Mouse (Mus musculus) neural tube, embryonic 13.5 days (tissue): ENCODE results near the gene Dgka. TPM values are rescaled to one million over a fixed set of nuclear protein-coding genes. Genes with fewer than 3 reads are reported as not detected.
A peak's percentile ranks its signal among the peaks of the same experiment; 100 is the strongest.
"Not testable (repeated sequence)": the region's sequence is repeated elsewhere in the genome, so short reads cannot be mapped to it uniquely, and the experiment has no call there.

ENCODE experiments used
- ATAC-seq: fragments of 200-750 bp; cut with Nextera tagmentation; 2 replicates; pipeline ENCODE4 v1.8.0; 2017; ENCODE audit warnings: low read depth, mild to moderate bottlenecking, moderate TSS enrichment, moderate library complexity
- H3K27ac ChIP-seq: fragments of 300-500 bp; sonication (generic); replicated peaks from 2 replicates; pipeline ENCODE4 v1.5.1; 2015; ENCODE audit warnings: moderate library complexity, mild to moderate bottlenecking, inconsistent platforms
- H3K27me3 ChIP-seq: fragments of 300-500 bp; sonication (generic); 2 replicates; pipeline ENCODE4 v1.6.1; 2015; ENCODE audit warnings: mild to moderate bottlenecking, inconsistent platforms
- H3K36me3 ChIP-seq: fragments of 300-500 bp; sonication (generic); 2 replicates; pipeline ENCODE4 v1.6.1; 2015; ENCODE audit warnings: mild to moderate bottlenecking, inconsistent platforms
- H3K4me1 ChIP-seq: fragments of 300-500 bp; sonication (generic); replicated peaks from 2 replicates; pipeline ENCODE4 v1.6.1; 2015; ENCODE audit warnings: inconsistent platforms
- H3K4me2 ChIP-seq: fragments of 300-500 bp; sonication (generic); 2 replicates; pipeline ENCODE4 v1.6.1; 2015; ENCODE audit warnings: inconsistent platforms, mild to moderate bottlenecking, moderate library complexity
- H3K4me3 ChIP-seq: fragments of 300-500 bp; sonication (generic); 2 replicates; pipeline ENCODE4 v1.5.1; 2015; ENCODE audit warnings: mild to moderate bottlenecking, inconsistent platforms
- H3K9ac ChIP-seq: fragments of 300-500 bp; sonication (generic); 2 replicates; pipeline ENCODE4 v1.6.1; 2015; ENCODE audit warnings: moderate library complexity, mild to moderate bottlenecking, inconsistent platforms
- H3K9me3 ChIP-seq: fragments of 300-500 bp; sonication (generic); 2 replicates; pipeline ENCODE4 v1.6.1; 2016; ENCODE audit warnings: inconsistent platforms
- WGBS: fragments of 180-500 bp; shearing (Covaris S2); methylation state at CpG from one replicate; pipeline ENCODE4 v1.1.7; 2015; 5-methylcytosine and 5-hydroxymethylcytosine counted together
- polyA plus RNA-seq: library from polyadenylated mRNA; unstranded; fragments of >200 nt; fragmentation: Nextera tagmentation; extraction: Ambion mirVana; gene quantifications from 2 replicates; pipeline ENCODE4 v1.2.1, GENCODE M21; 2015

Dgka gene
- polyA plus RNA-seq, 1 experiment from 2014 or later = 7.8 TPM

GRCm38 (mm10) chr10:128725466-128725865, 19.2 kb downstream of the Dgka start:
- H3K27me3 ChIP-seq, H3K9me3 ChIP-seq, H3K36me3 ChIP-seq, H3K27ac ChIP-seq, ATAC-seq, H3K4me2 ChIP-seq, H3K4me3 ChIP-seq, H3K9ac ChIP-seq, H3K4me1 ChIP-seq: not testable (repeated sequence)
- WGBS = 88% methylated on average over 4 of the region's 4 CpGs

- H3K36me3 ChIP-seq = no peaks in the 10 kb centered on the region
- H3K4me2 ChIP-seq = no peak overlapping the region
- H3K9ac ChIP-seq = no peak overlapping the region
- WGBS = 89% methylated on average over 19 of the region's 19 CpGs
- no peak overlapping the region for H3K4me3 ChIP-seq
- no peaks in the 10 kb centered on the region for H3K4me1 ChIP-seq
- H3K9me3 ChIP-seq = no peaks in the 10 kb centered on the region
- H3K27me3 ChIP-seq = no peaks in the 10 kb centered on the region
- no peak for ATAC-seq
- H3K27ac ChIP-seq = no peak overlapping the region
Observed at GRCm38 (mm10) chr10:128715559-128716537, 28.8 kb downstream of the Dgka start.

GRCm38 (mm10) chr10:128711318-128711717, 33.3 kb downstream of the Dgka start:
- ATAC-seq = not testable (repeated sequence)
- 95% methylated on average over 7 of the region's 7 CpGs for WGBS

GRCm38 (mm10) chr10:128705317-128705693, 39.4 kb downstream of the Dgka start:
- H3K27ac ChIP-seq = 0 out of 2 replicates have a peak overlapping the region, but pooled peaks have one; percentile 29
- no peaks in the 10 kb centered on the region for H3K27me3 ChIP-seq
- peaks cover 19% of the 10 kb centered on the region for H3K4me1 ChIP-seq
- H3K9ac ChIP-seq = peak overlapping the region; percentile 63
- peak overlapping the region; percentile 75 for H3K4me3 ChIP-seq
- peak overlapping the region; percentile 88 for H3K4me2 ChIP-seq
- WGBS = 11% methylated on average over 11 of the region's 11 CpGs
- H3K36me3 ChIP-seq = 0 out of 2 replicates have a peak, but pooled peaks cover 6% of the 10 kb centered on the region
- peak; percentile 58 for ATAC-seq
- no peaks in the 10 kb centered on the region for H3K9me3 ChIP-seq

More at GRCm38 (mm10) chr10:128711318-128711717, 33.3 kb downstream of the Dgka start:
- not testable (repeated sequence) for H3K4me3 ChIP-seq, H3K27ac ChIP-seq, H3K27me3 ChIP-seq, H3K4me1 ChIP-seq, H3K9ac ChIP-seq, H3K4me2 ChIP-seq, H3K9me3 ChIP-seq, H3K36me3 ChIP-seq

- Histone ChIP-seq H3K4me2 (peak within 1 kb of the TSS; percentile 88), H3K4me1 (peaks cover 19% of the 10 kb centered on the region), H3K36me3 (peaks cover 10% of the 10 kb centered on the region; the same call in 1 of the 2 replicates), H3K9ac (peak within 1 kb of the TSS; percentile 72), H3K27ac (peak within 1 kb of the TSS; percentile 80), H3K27me3 (no peaks in the 10 kb centered on the region), H3K4me3 (peak within 1 kb of the TSS; percentile 75), H3K9me3 (no peaks in the 10 kb centered on the region)
- ATAC-seq = peak; percentile 94
- WGBS = under 1% methylated on average over 62 of the region's 62 CpGs
Observed at GRCm38 (mm10) chr10:128704491-128705316, 40.0 kb downstream of the Dgka start, which contains the start of gene Cdk2. Cdk2 (minus strand) TSS chr10:128705031.

GRCm38 (mm10) chr10:128703895-128704294, 40.8 kb downstream of the Dgka start, which contains the start of gene Pmel:
Pmel (plus strand) TSS chr10:128704195.
- Histone ChIP-seq H3K36me3 (peaks cover 11% of the 10 kb centered on the region), H3K4me3 (peak within 1 kb of the TSS; percentile 75), H3K27ac (peak within 1 kb of the TSS; percentile 80), H3K4me2 (peak within 1 kb of the TSS; percentile 88), H3K27me3 (no peaks in the 10 kb centered on the region), H3K9ac (peak within 1 kb of the TSS; percentile 72), H3K4me1 (peaks cover 19% of the 10 kb centered on the region), H3K9me3 (no peaks in the 10 kb centered on the region)
- ATAC-seq = no peak
- WGBS = 27% methylated on average over 4 of the region's 4 CpGs

GRCm38 (mm10) chr10:128702328-128703007, 42.2 kb downstream of the Dgka start:
- H3K4me3 ChIP-seq = no peak overlapping the region
- 75% methylated on average over 6 of the region's 6 CpGs for WGBS
- H3K4me2 ChIP-seq = no peak overlapping the region
- peaks cover 19% of the 10 kb centered on the region for H3K4me1 ChIP-seq
- no peak overlapping the region for H3K27ac ChIP-seq
- no peaks in the 10 kb centered on the region for H3K27me3 ChIP-seq
- no peak for ATAC-seq
- H3K9me3 ChIP-seq = no peaks in the 10 kb centered on the region
- H3K36me3 ChIP-seq = peaks cover 11% of the 10 kb centered on the region
- no peak overlapping the region; the same call in 1 of the 2 replicates for H3K9ac ChIP-seq

GRCm38 (mm10) chr10:128700712-128701111, 43.9 kb downstream of the Dgka start:
- H3K4me1 ChIP-seq = peaks cover 22% of the 10 kb centered on the region
- WGBS = 96% methylated on average over 5 of the region's 5 CpGs
- no peak overlapping the region for H3K4me3 ChIP-seq
- ATAC-seq = no peak
- no peak overlapping the region for H3K27ac ChIP-seq
- no peaks in the 10 kb centered on the region for H3K27me3 ChIP-seq
- no peak overlapping the region for H3K4me2 ChIP-seq
- no peak overlapping the region for H3K9ac ChIP-seq
- H3K36me3 ChIP-seq = peaks cover 11% of the 10 kb centered on the region
- no peaks in the 10 kb centered on the region for H3K9me3 ChIP-seq

- no peak for ATAC-seq
- Histone ChIP-seq H3K9ac (no peak overlapping the region), H3K36me3 (peaks cover 11% of the 10 kb centered on the region), H3K9me3 (no peaks in the 10 kb centered on the region), H3K27me3 (no peaks in the 10 kb centered on the region), H3K4me2 (no peak overlapping the region), H3K27ac (no peak overlapping the region), H3K4me1 (peaks cover 22% of the 10 kb centered on the region), H3K4me3 (no peak overlapping the region)
- WGBS = 80% methylated on average over 11 of the region's 11 CpGs
Observed at GRCm38 (mm10) chr10:128699611-128700010, 45.0 kb downstream of the Dgka start.

- H3K4me1 ChIP-seq = peaks cover 21% of the 10 kb centered on the region
- no peaks in the 10 kb centered on the region for H3K27me3 ChIP-seq
- peaks cover 11% of the 10 kb centered on the region for H3K36me3 ChIP-seq
- no peak overlapping the region for H3K4me2 ChIP-seq
- H3K27ac ChIP-seq = no peak overlapping the region
- ATAC-seq = no peak
- no peak overlapping the region for H3K4me3 ChIP-seq
- no peaks in the 10 kb centered on the region for H3K9me3 ChIP-seq
- no peak overlapping the region for H3K9ac ChIP-seq
- 89% methylated on average over 5 of the region's 5 CpGs for WGBS
Observed at GRCm38 (mm10) chr10:128699006-128699405, 45.6 kb downstream of the Dgka start.

- peaks cover 21% of the 10 kb centered on the region for H3K4me1 ChIP-seq
- H3K4me3 ChIP-seq = peak overlapping the region; percentile 73
- WGBS = 91% methylated on average over 6 of the region's 6 CpGs
- ATAC-seq = no peak
- peak overlapping the region; percentile 57 for H3K4me2 ChIP-seq
- H3K27ac ChIP-seq = peak overlapping the region; percentile 77; the same call in 1 of the 2 replicates
- no peaks in the 10 kb centered on the region for H3K9me3 ChIP-seq
- H3K27me3 ChIP-seq = no peaks in the 10 kb centered on the region
- peaks cover 11% of the 10 kb centered on the region for H3K36me3 ChIP-seq
- 0 out of 2 replicates have a peak overlapping the region, but pooled peaks have one; percentile 52 for H3K9ac ChIP-seq
Observed at GRCm38 (mm10) chr10:128697072-128697725, 47.5 kb downstream of the Dgka start.
